Mouse (Mus musculus) 3134 (cell line): Measurements from ENCODE around the gene Prpf8.
"Not testable (repeated sequence)": the region's sequence is repeated elsewhere in the genome, so short reads cannot be mapped to it uniquely, and the experiment has no call there.

Experiments
- DNase-seq: peaks from one replicate; pipeline ENCODE4 v3.0.0-alpha.2; 2011; ENCODE audit warnings: low spot score; ENCODE audit not compliant: insufficient read length; ENCODE audit errors: extremely low read depth

Prpf8 gene

GRCm38 (mm10) chr11:75486601-75487285 lies at the start of gene Prpf8:
Gene Prpf8, plus strand, starts transcription at chr11:75486816.
- peak; percentile 96 for DNase-seq

GRCm38 (mm10) chr11:75438194-75438593 lies 48.4 kb upstream of the Prpf8 start:
- DNase-seq = no peak

- DNase-seq = no peak
These were observed 47.8 kb upstream of the Prpf8 start for GRCm38 (mm10) chr11:75438804-75439203.

GRCm38 (mm10) chr11:75439363-75439762 lies 47.3 kb upstream of the Prpf8 start, which contains the start of gene Serpinf2:
Gene Serpinf2, minus strand, starts transcription at chr11:75439591.
- DNase-seq = no peak

GRCm38 (mm10) chr11:75439951-75440350 lies 46.7 kb upstream of the Prpf8 start:
- DNase-seq = no peak

GRCm38 (mm10) chr11:75441034-75441433 lies 45.6 kb upstream of the Prpf8 start:
- DNase-seq = no peak

GRCm38 (mm10) chr11:75441601-75442000 lies 45.0 kb upstream of the Prpf8 start:
- no peak for DNase-seq

- no peak for DNase-seq
These were observed 42.9 kb upstream of the Prpf8 start for GRCm38 (mm10) chr11:75443711-75444110.

GRCm38 (mm10) chr11:75448575-75448974 lies 38.0 kb upstream of the Prpf8 start:
- DNase-seq = no peak

GRCm38 (mm10) chr11:75449695-75450094 lies 36.9 kb upstream of the Prpf8 start:
- DNase-seq = no peak

GRCm38 (mm10) chr11:75450304-75450908 lies 36.2 kb upstream of the Prpf8 start:
- DNase-seq = no peak

GRCm38 (mm10) chr11:75450936-75451335 lies 35.7 kb upstream of the Prpf8 start:
- DNase-seq = no peak

- no peak for DNase-seq
These were observed 34.5 kb upstream of the Prpf8 start for GRCm38 (mm10) chr11:75452081-75452480.

- DNase-seq = no peak
These were observed 33.6 kb upstream of the Prpf8 start for GRCm38 (mm10) chr11:75452812-75453557.

- DNase-seq = peak; percentile 88
These were observed 32.4 kb upstream of the Prpf8 start, which contains the start of gene Wdr81 for GRCm38 (mm10) chr11:75453991-75454930. Gene Wdr81, minus strand, starts transcription at chr11:75454717.

- no peak for DNase-seq
These were observed 31.4 kb upstream of the Prpf8 start for GRCm38 (mm10) chr11:75455041-75455736.

GRCm38 (mm10) chr11:75455971-75456370 lies 30.6 kb upstream of the Prpf8 start:
- not testable (repeated sequence) for DNase-seq

GRCm38 (mm10) chr11:75456440-75456871 lies 30.2 kb upstream of the Prpf8 start:
- DNase-seq = no peak

GRCm38 (mm10) chr11:75458169-75458568 lies 28.4 kb upstream of the Prpf8 start:
- peak; percentile 48 for DNase-seq

- DNase-seq = peak; percentile 76
These were observed 28.0 kb upstream of the Prpf8 start for GRCm38 (mm10) chr11:75458628-75459041.
